Mouse (Mus musculus) liver, postnatal 0 days (tissue): ENCODE results near the gene Tcp11. TPM values are rescaled to one million over a fixed set of nuclear protein-coding genes. Genes with fewer than 3 reads are reported as not detected.

Experiments used
- ATAC-seq: fragments of 200-750 bp; cut with Nextera tagmentation; 2 replicates; pipeline ENCODE4 v1.8.0; 2017; ENCODE audit warnings: mild to moderate bottlenecking, moderate library complexity
- DNase-seq: peaks from one replicate; pipeline ENCODE4 v3.0.0-alpha.2; 2016
- H3K27ac ChIP-seq: fragments of 300-500 bp; sonication (generic); 2 replicates; pipeline ENCODE4 v1.5.1; 2014; ENCODE audit warnings: antibody characterized with exemption, moderate library complexity, mild to moderate bottlenecking, low read depth
- H3K27me3 ChIP-seq: fragments of 300-500 bp; sonication (generic); 2 replicates; pipeline ENCODE4 v1.6.1; 2014; ENCODE audit warnings: low read length, control low read depth, mixed read lengths; ENCODE audit not compliant: insufficient read depth
- H3K36me3 ChIP-seq: fragments of 300-500 bp; sonication (generic); replicated peaks from 2 replicates; pipeline ENCODE4 v1.6.1; 2014; ENCODE audit warnings: mild to moderate bottlenecking, control low read depth, low read length, moderate library complexity, mixed read lengths; ENCODE audit not compliant: insufficient read depth
- H3K4me1 ChIP-seq: fragments of 300-500 bp; sonication (generic); 2 replicates; pipeline ENCODE4 v1.6.1; 2014; ENCODE audit warnings: antibody characterized with exemption, mild to moderate bottlenecking, control low read depth; ENCODE audit not compliant: insufficient read depth
- H3K4me2 ChIP-seq: fragments of 300-500 bp; sonication (generic); 2 replicates; pipeline ENCODE4 v1.6.1; 2014; ENCODE audit warnings: low read depth, mild to moderate bottlenecking, low read length, moderate library complexity, mixed read lengths
- H3K4me3 ChIP-seq: fragments of 300-500 bp; sonication (generic); 2 replicates; pipeline ENCODE4 v1.5.1; 2014; ENCODE audit warnings: low read depth, low read length
- H3K9ac ChIP-seq: fragments of 300-500 bp; sonication (generic); replicated peaks from 2 replicates; pipeline ENCODE4 v1.6.1; 2014; ENCODE audit warnings: mild to moderate bottlenecking, moderate library complexity
- H3K9me3 ChIP-seq: fragments of 300-500 bp; sonication (generic); 2 replicates; pipeline ENCODE4 v1.6.1; 2016; ENCODE audit warnings: mild to moderate bottlenecking, control low read depth, low read length, mixed read lengths
- CTCF ChIP-seq: sonication (generic); IDR thresholded peaks from 2 replicates; pipeline ENCODE4 v1.5.1; 2016; ENCODE audit warnings: antibody characterized with exemption, low read depth
- EP300 ChIP-seq: IDR thresholded peaks from 2 replicates; pipeline ENCODE4 v1.6.1; 2016; ENCODE audit warnings: antibody characterized with exemption, low read depth, mild to moderate bottlenecking
- WGBS: fragments of 180-500 bp; shearing (Covaris S2); extraction: QIAGEN DNeasy Blood & Tissue Kit; methylation state at CpG from one replicate; pipeline ENCODE4 v1.1.7; 2014; ENCODE audit not compliant: insufficient replicate concordance; 5-methylcytosine and 5-hydroxymethylcytosine counted together
- polyA plus RNA-seq: library from polyadenylated mRNA; unstranded; fragments of >200 nt; fragmentation: Nextera tagmentation; extraction: Ambion mirVana; gene quantifications from 2 replicates; pipeline ENCODE4 v1.2.1, GENCODE M21; 2015

The Tcp11 gene
- polyA plus RNA-seq, 1 experiment from 2014 or later: 0.07 TPM

- H3K4me2 ChIP-seq: no peak overlapping the region
- no peaks in the 10 kb centered on the region for H3K9me3 ChIP-seq
- WGBS: 67% methylated on average over 3 of the region's 3 CpGs
- no peaks in the 10 kb centered on the region for H3K27me3 ChIP-seq
- no peak for ATAC-seq
- no peak for DNase-seq
- H3K36me3 ChIP-seq: peaks cover 10% of the 10 kb centered on the region; the same call in 1 of the 2 replicates
- H3K4me3 ChIP-seq: no peak overlapping the region
- H3K9ac ChIP-seq: no peak overlapping the region
- TF ChIP-seq CTCF (no peak), EP300 (no peak)
- H3K27ac ChIP-seq: no peak overlapping the region
- H3K4me1 ChIP-seq: peaks cover 6% of the 10 kb centered on the region; the same call in 1 of the 2 replicates
Observed at GRCm38 (mm10) chr17:28033046-28033580, 47.3 kb downstream of the Tcp11 start.

- no peak for DNase-seq
- Histone ChIP-seq H3K4me1 (peaks cover 6% of the 10 kb centered on the region; the same call in 1 of the 2 replicates), H3K9ac (no peak overlapping the region), H3K27me3 (no peaks in the 10 kb centered on the region), H3K4me2 (no peak overlapping the region), H3K9me3 (no peaks in the 10 kb centered on the region), H3K36me3 (peaks cover 8% of the 10 kb centered on the region; the same call in 1 of the 2 replicates), H3K27ac (no peak overlapping the region), H3K4me3 (no peak overlapping the region)
- TF ChIP-seq EP300: no peak
- TF ChIP-seq CTCF: no peak
- no peak for ATAC-seq
- 81% methylated on average over 10 of the region's 10 CpGs for WGBS
Observed at GRCm38 (mm10) chr17:28032219-28032618, 48.2 kb downstream of the Tcp11 start.

DNA sequence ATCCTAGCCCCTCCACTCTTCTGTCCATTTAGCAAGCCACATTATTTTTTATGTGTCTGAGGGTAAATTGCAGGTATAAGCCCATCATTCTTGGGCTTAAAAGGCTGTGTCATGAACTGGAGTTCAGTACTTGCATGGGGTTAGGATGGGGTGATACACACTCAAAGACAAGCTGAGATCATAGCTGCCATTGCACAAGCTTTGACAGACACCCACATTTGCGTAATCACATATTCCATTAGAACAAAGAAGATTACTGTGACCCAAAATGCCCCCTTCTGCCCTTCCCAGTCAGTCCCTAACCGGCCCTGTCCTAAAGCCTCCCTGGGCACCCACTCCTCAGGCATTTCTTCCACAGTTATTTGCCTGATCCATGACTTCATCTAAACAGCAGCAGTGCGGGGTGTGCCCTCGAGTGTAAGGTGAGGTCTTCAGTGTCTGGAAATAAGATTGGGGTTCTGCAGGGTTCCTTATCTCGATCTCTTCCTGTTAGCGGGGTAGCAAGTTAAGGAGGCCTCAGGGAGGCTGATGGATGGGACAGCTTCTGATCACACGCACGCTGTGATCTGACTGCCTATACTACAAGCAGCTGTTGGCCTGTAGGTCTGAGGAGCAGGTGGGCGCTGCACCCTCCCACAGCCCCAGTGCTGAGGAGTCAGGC, 49.0 kb downstream of the Tcp11 start:
- WGBS: 41% methylated on average over 9 of the region's 9 CpGs
- ATAC-seq: peak; percentile 81
- H3K4me3 ChIP-seq: no peak overlapping the region
- no peaks in the 10 kb centered on the region for H3K27me3 ChIP-seq
- DNase-seq: peak; percentile 26
- peaks cover 9% of the 10 kb centered on the region; the same call in 1 of the 2 replicates for H3K36me3 ChIP-seq
- no peak for TF ChIP-seq CTCF
- 0 out of 2 replicates have a peak overlapping the region, but pooled peaks have one; percentile 16 for H3K9ac ChIP-seq
- no peak overlapping the region for H3K27ac ChIP-seq
- no peaks in the 10 kb centered on the region for H3K9me3 ChIP-seq
- H3K4me1 ChIP-seq: peaks cover 14% of the 10 kb centered on the region
- H3K4me2 ChIP-seq: no peak overlapping the region

- no peak for ATAC-seq
- 83% methylated on average over 10 of the region's 10 CpGs for WGBS
- H3K4me3 ChIP-seq: no peak overlapping the region
- H3K4me2 ChIP-seq: no peak overlapping the region
- H3K9me3 ChIP-seq: no peaks in the 10 kb centered on the region
- TF ChIP-seq CTCF: no peak
- TF ChIP-seq EP300: no peak
- no peaks in the 10 kb centered on the region for H3K27me3 ChIP-seq
- H3K27ac ChIP-seq: no peak overlapping the region
- H3K4me1 ChIP-seq: peaks cover 22% of the 10 kb centered on the region
- DNase-seq: no peak
- no peak overlapping the region for H3K9ac ChIP-seq
- H3K36me3 ChIP-seq: 0 out of 2 replicates have a peak, but pooled peaks cover 7% of the 10 kb centered on the region
Observed at GRCm38 (mm10) chr17:28030446-28030845, 50.0 kb downstream of the Tcp11 start.

- ATAC-seq (no peak), DNase-seq (no peak)
- WGBS: 57% methylated on average over 2 of the region's 2 CpGs
- peaks cover 28% of the 10 kb centered on the region for H3K4me1 ChIP-seq
- H3K36me3 ChIP-seq: 0 out of 2 replicates have a peak, but pooled peaks cover 5% of the 10 kb centered on the region
- TF ChIP-seq CTCF (no peak), EP300 (no peak)
- H3K27me3 ChIP-seq: no peaks in the 10 kb centered on the region
- H3K27ac ChIP-seq: peak overlapping the region; percentile 22; the same call in 1 of the 2 replicates
- peak overlapping the region; percentile 16; the same call in 1 of the 2 replicates for H3K9ac ChIP-seq
- H3K4me2 ChIP-seq: no peak overlapping the region
- no peak overlapping the region for H3K4me3 ChIP-seq
- H3K9me3 ChIP-seq: no peaks in the 10 kb centered on the region
Observed at GRCm38 (mm10) chr17:28029308-28029707, 51.1 kb downstream of the Tcp11 start.

- Histone ChIP-seq H3K4me3 (no peak overlapping the region), H3K36me3 (0 out of 2 replicates have a peak, but pooled peaks cover 5% of the 10 kb centered on the region), H3K27me3 (no peaks in the 10 kb centered on the region), H3K4me1 (peaks cover 28% of the 10 kb centered on the region), H3K4me2 (no peak overlapping the region), H3K9ac (no peak overlapping the region), H3K9me3 (no peaks in the 10 kb centered on the region), H3K27ac (no peak overlapping the region)
- no peak for DNase-seq
- ATAC-seq: no peak
- 73% methylated on average over 10 of the region's 10 CpGs for WGBS
- TF ChIP-seq CTCF: no peak
- no peak for TF ChIP-seq EP300
Observed at GRCm38 (mm10) chr17:28028236-28028635, 52.2 kb downstream of the Tcp11 start.
